Mouse (Mus musculus): Measurements from ENCODE around the gene Fam166a.

The Fam166a gene

DNA sequence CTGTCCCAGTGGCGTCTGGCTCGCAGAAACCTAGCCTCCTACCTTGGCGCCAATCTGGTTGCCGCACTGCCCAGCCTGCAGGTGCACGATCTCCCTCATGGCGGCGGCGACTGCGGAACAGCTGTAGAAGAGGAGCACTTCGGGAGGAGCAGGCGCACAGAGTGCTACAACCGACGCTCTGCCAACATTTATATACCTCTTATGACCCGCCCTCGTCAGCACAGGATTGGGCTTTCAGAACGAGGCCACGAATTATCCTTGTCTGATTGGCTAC lies 5.9 kb downstream of the Fam166a start, which contains the start of gene Tubb4b:
TSS of gene Tubb4b (minus strand) at position 211 of the 274 bp plus-strand sequence.
- no peak for DNase-seq

DNA sequence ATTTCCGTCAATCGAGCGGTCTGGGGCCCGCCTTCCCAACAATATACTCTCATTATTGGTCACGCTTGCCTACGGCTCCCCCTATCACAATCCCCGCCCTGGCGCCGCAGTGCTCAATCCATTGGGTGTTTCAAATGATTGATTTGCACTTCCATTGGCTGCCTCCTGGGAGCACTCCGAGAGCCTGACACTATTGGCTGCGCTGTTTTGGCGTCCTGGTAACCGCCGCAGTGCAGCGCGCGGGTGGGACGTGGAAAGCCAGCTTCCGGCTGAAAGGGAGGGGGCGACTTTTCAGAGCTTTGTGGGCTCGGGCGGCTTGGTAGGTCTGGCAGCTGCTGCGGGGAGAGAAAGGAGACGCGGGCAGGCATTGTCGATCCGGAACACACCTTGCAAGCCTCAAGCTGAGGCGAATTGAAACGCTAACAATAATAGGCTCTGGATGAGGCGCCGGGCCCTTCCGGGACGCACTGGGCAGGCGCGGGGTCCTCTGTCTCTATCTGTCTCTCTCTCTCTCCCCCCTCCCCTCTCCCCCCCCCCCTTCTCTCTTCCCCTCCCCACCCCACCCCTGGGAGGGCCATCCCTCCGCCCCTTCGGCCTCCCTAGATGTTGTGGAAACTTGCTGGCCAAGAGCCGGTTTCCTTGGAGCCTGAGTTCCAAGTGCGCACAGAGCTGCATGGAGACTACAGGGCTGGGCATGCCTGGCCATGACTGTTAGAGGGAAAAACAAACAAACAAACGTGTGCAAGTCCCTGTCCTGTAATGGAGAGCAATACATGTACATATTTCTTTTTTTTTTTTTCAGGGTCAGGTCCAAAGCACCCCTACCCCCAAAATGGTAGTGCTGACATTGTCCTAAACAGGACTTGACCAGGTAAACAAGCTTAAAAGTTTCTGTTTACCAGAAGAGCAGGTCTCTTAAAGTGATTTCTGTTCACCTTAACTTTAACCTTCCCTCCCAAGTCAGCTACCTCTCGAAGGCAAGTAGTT lies 6.5 kb downstream of the Fam166a start:
- peak; percentile 100 for DNase-seq

DNA sequence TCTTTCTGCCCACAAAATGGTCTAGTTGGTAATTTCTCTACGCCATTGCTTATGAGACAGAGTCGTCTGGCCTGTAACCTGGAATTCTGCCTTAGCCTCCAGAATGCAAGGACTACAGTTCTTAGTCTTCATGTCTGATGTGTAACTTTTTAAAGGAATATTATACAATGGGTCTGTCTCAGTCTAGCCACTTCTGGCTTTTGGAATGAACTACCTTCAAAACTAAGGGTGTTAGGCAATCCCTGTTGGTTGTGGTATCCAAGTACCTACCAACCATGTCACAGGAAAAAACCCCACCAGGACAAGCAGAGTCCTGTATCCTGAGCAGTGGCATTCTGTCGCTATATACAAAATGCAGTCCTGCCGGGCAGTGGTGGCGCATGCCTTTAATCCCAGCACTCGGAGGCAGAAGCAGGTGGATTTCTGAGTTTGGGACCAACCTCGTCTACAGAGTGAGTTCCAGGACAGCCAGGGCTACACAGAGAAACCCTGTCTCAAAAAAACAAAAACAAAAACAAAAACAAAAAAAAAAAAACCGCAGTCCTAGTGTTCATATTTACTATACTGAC lies 7.3 kb downstream of the Fam166a start:
- DNase-seq, result peak; percentile 45

DNA sequence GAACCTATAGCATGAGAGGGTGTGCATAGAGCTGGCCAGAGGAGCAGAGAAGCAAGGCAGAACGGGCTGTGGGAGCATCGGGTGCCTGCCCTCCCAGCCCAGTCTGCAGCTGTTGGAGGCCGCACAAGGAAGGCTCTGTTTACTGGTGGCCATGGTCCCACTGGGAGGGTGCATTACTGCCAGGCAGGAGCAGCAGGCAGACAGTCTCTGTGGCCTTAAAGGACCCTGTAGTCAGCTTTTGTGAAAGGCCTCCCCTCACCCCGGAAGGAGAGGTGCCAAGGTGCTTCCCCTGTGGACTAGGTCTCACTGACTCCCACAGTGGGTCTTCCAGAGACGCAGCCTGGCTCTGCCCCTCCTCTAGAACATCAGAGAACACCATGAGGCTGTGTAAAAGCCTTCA lies 8.3 kb downstream of the Fam166a start:
- DNase-seq, result peak; percentile 72

DNA sequence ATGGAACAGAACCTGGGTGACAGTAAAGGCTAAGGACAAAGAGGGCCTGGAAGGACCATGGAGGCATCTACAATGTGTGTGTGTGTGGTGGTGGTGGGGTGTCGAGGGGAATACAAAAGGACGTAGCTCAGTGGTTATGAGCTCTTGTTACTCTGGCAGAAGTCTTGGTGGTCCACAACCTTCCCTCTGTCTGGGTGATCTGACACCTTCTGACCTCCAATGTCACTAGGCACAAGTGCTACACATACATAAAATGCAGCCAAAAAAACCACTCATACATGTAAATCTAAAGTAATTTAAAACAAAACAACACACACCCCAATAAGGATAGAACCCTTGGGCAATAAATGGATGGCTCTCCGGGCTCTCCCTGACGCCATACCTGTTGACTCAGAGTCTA lies 8.9 kb downstream of the Fam166a start:
- no peak for DNase-seq

DNA sequence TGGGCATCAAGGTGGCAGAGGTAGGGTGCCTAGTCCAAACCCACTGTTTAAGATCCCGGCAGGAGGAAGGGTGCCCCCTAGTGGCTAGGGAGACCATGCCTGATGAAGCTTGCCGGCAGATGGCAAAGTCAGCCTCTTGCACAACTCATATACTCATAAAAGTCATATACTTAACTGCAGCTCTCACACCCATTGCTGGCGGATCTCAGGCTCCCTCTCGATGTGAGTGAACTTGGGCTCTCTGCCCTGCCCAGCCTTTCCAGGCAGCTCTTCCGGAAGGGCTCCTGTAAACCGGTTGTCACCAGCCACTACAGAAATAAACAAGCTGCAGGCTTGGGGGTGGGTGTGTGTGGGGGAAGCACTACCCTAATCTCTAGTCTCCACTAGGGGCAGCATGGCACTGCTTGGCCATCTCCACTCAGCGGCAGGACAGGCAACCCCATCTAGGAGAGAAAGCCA lies 9.9 kb downstream of the Fam166a start:
- DNase-seq, result peak; percentile 93

DNA sequence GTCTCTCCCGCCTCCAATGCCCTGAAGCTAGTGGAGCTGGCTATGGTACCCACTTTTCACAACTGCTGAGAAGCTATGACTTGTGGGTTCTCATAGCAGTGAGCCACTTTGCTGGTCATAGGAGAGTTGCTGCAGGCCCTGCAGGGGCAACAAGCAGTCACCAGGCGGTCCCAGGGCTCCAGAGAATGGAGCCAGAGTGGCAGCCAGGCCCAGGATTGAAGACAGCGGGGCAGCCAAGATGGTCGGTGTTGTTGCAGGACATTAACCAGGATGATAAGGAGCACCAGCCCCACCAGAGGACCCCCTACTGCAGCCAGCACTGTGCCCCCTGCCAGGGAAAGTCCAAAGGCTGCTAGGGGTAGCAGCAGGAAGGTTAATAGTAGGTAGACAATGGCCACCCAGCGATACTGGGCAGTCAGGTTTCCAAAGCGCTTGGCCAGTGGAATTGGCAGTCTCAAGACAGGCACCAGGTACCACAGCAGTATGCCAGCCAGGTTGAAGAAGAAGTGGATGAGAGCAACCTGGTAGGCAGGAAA lies 10.5 kb downstream of the Fam166a start:
- peak; percentile 70 for DNase-seq

DNA sequence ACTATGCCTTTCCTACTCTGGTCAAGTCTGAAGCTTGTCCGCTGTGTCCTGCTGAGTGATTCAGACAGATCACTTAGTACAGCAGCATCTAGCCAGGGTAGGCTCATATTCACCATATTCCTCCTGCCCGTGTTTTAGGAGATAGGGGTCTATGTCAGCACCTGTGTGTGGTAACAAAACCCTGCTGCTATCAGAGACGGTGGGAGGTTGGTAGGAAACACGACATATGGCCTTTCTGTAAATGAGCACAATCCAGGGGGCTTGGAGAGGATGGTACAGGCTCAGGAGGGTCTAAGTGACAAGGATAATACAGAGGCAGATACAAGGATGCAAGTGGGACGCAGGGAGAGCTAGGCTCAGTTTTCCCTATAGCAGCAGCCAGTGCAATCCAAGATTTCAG lies 11.0 kb downstream of the Fam166a start:
- no peak for DNase-seq

DNA sequence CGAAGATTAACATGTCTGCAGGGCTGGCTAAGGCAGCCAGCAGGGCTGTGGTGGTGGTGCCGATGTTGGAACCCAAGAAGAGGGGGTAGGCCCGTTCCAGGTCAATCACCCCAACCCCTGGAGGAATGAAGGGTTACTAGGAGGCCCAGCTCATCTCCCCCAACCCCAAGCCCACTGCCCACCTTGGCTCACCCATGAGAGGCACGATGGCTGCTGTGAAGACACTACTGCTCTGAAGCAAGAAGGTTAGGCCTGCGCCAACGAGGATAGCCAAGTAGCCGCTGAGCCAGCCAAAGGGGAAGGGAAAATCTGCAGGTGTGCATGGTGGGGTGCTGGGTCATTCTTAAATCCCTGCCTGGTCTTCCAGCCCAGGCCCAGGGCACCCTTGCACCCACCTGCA lies 12.0 kb downstream of the Fam166a start:
- no peak for DNase-seq

DNA sequence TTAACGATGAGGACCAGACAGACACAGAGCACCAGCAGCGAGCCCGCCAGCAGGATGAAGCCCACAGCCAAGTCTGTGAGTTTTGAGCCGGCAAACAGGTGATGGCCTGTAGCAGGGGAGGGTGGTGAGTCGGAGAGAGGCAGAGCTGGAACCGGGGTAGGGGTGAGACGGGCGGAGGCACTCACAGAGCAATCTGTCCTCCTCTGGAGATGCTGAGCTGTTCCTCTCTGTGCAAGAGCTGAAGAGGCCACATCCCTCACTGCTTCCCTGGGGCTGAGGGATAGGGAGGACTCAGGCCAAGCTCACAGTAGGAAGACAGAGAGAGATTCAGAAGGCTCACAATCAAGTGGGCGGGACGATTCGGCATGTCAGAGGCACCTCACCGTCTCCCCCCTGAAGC lies 12.5 kb downstream of the Fam166a start:
- DNase-seq, result no peak

DNA sequence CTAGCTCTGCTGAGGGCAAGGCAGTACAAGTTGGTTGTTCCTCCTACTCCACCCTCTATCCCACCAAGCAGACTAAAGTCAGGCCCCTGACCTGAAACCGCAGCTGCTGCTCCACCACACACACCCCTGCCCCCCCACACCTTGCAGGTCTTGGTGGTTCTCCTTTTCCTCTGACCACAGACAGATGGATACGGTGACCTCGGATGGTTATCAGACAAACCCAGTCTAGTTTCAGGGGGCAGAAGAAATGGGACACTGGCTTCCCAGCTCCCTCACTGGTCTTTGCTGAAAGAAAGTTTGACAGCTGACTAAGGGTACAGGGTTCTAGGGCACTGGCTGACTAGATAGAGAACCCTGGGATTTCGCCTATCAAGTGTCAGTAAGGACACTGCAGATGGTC lies 14.9 kb downstream of the Fam166a start:
- no peak for DNase-seq

DNA sequence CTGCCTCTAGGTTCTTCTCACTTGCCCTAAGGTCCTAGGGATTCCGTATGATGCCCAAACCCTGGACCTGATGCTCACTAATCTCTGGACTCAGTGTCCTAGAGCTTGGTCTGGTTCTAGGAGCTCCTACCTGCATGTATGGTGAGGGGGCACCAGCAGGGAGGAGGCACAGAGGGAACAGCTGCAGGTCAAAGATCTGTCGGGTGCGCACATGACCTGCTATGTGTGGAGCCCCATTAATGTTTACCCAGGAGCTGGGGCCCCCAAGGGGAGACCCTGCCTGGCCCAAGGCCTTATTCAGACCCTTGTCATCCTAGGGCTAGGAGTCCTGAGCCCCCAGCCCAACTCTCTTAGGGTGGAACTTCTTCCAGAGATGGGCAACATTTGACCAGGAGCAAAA lies 15.5 kb downstream of the Fam166a start, which contains the start of gene Slc34a3:
TSS of gene Slc34a3 (minus strand) at position 315 of the 400 bp plus-strand sequence.
- no peak for DNase-seq

DNA sequence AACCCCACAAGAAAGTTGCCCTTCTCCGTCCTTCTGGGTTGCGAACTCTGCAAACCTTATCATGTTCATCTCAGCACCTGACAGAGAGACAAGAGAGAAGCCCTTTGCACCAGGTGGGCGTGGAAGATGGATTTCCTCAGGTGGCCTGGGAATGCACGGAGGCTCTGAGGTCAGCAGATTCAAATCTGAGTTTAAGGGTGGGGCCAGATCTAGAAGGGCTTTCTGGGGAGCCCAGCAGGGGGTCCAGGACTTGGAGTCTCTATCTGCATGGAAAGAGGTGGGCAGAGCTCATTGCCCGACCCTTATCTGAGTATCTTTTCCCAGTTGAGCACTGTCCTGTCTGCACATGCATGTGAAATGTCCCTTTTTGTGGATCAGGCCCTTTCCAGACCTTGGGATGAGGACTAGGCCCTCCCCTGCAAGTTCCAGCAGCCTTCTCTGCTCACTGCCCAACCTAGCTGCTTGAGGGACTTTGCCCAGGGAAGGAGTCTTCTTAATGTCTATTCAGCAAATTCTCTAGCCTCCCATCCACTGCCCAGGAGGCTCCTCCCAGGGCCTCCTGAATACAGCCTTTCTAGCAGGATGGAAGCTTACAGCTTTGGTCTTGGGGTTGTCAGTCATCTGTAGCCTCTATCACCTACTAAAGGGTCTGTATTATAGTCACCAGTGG lies 16.1 kb downstream of the Fam166a start:
- no peak for DNase-seq

DNA sequence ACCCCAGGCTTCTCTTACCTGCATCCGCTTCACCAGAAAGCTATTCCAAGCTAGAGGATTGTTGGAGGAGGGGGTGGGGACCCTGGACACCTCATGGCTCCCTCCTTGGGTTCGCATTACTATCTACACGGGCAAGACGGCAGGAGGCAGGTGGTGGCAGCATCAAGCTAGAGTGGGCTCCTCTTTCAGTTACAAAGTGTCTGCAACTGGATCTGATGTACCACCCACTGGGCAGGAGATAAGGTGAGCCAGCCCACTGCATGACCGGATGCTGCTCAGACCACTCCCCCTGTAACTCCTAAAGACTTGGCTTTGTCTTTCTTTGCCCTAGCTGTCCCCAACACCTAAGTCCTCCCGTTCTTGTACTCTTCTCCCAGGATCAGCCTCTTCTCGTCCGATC lies 18.1 kb downstream of the Fam166a start, which contains the start of gene Rnf224:
TSS of gene Rnf224 (minus strand) at position 174 of the 400 bp plus-strand sequence.
- DNase-seq, result no peak

DNA sequence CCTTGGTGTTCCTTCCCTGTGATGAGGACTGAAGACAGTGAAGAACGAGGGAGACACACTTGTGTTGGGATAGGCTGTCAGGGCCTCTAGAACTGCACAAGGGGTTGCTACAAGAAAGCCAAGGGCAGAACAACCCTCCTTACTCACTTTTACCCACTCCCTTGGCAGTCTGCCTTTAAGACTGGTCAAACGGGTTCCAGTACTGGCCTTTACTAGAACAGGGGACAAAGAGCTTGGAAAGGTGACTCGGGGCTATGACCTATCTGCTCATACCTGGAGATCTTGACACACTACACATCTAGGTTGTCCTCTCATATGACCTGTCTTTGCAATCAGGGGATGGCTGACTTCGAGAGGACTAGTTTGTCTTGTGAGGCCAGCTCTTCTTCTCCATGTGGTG lies 19.0 kb downstream of the Fam166a start:
- DNase-seq, result no peak

DNA sequence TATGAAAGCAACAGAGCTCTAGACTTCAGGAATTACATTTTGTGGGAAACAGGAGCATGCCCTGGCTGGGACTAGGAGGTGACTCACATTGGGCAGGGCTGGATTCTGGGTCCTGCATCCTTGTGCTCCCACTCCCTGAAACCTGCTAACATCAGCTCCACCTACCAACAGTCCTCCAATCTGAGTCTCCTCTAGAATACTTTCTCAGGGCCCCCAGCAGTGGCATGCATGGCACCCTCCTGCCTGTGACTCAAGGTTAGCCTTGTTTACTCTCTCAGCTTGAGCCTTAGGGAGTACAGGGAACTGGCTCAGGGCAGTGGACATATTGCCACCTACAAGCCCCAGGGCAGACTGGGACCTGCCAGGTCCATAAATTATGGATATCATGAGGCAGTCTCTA lies 19.6 kb downstream of the Fam166a start:
- no peak for DNase-seq

DNA sequence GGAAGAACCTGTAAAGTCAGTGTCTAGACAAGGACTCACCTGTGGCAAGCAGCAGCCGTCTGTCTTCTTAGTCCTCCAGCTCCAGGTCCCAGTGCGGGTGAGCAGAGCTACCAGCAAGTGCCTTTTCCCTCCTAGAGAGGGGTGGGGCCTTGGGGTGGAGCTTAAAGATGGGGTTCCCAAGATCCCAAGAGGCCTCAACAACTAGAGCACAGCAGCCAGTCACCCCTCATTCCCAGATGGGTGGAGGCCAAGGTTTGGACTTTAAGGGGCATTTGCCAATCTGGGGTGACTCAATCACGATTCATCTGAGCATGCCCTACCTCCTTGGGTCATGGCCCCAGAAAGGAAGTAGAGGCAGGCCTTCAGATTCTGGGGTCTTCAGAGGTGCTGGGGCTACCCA lies 21.2 kb downstream of the Fam166a start:
- DNase-seq, result peak; percentile 60

DNA sequence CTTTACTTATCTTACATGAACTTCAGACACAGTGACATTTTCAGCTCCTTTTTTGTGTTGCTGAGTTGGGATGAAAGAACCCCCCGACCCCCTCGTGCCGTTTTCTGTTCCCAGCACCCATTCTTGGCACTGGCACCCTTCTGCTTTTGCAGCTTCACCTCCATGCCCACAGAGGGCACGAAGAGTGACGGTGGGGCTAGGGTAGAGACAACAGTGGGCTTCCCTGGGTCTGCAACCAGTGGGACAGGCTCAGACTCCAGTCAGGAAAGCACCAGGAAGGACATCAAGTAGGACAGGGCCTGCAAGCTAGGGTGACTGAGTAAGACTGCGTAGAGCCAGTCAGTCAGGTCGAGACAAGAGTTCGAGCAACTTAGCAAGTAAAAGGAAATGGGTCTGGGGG lies 21.8 kb downstream of the Fam166a start:
- DNase-seq, result peak; percentile 56

DNA sequence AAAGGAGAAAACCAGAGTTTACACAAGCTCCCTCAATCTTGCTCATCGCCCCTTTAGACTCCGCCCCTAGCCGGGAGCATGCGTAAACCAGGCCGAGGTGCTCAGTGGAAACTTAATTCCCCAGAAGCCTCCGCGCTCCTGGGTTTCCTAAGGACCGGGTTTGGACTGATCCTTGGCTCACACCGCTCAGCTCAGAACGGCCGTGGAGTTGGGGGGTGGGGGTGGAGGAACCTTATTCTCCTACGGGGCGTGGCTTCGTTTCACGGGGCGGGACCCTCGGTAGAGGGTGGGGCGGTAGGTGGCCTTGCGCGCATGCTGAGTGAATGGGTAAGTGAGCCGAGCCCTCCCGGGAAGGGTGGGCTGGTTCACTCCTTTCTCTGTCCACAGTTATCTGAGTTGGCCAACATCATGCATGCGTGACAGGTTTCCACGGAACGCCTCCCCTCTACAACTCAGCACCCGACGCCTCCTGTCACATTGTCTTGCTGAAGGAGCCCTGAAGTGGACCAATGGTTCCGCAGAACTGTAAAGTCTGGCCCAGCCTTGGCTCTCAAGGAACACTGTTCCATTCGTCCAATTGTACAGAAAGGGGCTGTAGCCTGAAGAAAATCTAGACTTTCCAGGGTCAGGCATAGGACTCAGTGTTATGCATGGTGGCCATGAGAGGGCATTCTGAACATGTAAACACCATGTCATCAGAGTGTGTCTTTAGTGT lies 22.3 kb downstream of the Fam166a start:
- peak; percentile 83 for DNase-seq

DNA sequence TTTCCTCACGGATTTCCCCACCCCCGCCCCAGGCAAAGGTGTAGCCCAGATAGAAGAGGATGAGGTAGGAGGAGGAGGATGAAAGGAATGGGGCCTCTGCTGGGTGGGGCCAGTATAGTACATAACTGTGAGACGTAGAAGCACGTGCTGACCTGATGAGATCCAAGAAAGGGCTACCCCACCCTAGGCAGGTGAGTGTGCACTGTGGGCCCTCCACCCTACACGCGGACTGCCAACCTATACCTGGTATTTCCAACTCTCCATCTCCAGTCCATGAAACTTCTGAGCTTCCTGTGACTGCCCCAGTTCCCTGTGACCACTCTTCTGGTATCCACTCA lies 22.9 kb downstream of the Fam166a start:
- DNase-seq, result peak; percentile 60

DNA sequence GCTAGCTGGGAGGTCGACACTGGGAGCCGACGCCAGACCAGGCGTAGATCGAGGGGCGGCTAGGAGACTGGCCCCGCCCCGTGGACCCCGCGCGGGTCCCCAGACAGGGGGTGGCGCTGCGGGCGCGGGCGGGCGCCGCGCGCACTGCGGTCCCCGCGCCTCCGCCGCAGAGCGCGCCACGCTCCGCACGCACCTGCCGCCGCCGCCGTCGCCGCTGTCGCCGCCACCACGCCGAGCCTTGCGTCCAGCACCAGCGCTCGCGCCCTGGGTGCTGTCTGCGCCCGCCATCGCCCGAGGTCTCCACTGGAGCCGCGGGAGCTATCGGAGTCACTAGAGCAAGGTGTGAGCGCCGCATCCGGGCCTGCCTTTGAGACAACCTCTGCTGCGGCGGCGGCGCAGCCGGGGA lies 23.6 kb downstream of the Fam166a start, which contains the start of the genes Rnf208 and Cysrt1:
TSS of gene Rnf208 (plus strand) at position 155 of the 406 bp plus-strand sequence.
TSS of gene Cysrt1 (minus strand) at position 352 of the 406 bp plus-strand sequence.
- peak; percentile 68 for DNase-seq

DNA sequence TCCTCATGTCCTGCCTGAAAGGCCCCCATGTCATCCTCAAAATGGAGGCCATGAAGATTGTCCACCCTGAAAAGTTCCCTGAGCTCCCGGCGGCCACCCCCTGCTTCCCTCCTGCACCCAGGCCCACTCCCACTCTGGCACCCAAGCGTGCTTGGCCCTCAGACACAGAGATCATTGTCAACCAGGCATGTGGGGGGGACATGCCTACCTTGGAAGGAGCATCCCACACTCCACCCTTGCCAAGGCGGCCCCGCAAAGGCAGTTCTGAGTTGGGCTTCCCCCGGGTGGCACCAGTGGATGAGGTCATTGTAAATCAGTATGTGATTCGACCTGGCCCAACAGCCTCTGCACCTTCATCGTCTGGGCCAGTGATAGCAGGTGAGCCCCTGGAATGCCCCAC lies 24.8 kb downstream of the Fam166a start:
- DNase-seq, result peak; percentile 63

DNA sequence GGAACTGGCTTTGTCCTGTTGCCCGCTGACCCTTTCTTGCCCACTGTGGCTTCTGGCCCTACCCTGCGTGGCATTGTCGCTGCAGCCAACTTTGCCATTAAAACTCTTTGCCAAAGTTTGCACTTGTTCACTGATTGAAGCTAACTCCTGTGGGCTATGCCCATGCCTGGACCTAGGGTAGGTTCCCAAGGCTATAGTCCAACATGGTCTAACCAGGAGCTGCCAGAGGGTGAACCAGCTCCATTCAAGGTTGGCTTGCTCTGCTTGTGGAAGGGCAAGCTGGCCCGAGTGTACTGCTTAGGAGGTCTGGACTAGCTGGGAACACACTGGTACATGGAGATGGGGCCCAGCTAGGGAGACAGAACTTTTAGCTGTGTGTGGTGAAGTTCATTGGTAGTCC lies 25.6 kb downstream of the Fam166a start:
- no peak for DNase-seq
